Mouse (Mus musculus) stomach, postnatal 0 days (tissue): Measurements from ENCODE around the gene Plb1. TPM values are rescaled to one million over a fixed set of nuclear protein-coding genes. Genes with fewer than 3 reads are reported as not detected.

Experiments
- ATAC-seq: fragments of 200-750 bp; cut with Nextera tagmentation; 2 replicates; pipeline ENCODE4 v1.8.0; 2017; ENCODE audit not compliant: low FRiP score, low TSS enrichment
- DNase-seq: peaks from one replicate; pipeline ENCODE4 v3.0.0-alpha.2; 2016; ENCODE audit warnings: low spot score
- H3K27ac ChIP-seq: fragments of 300-500 bp; sonication (generic); replicated peaks from 2 replicates; pipeline ENCODE4 v1.5.1; 2014; ENCODE audit warnings: mild to moderate bottlenecking, control low read depth
- H3K27me3 ChIP-seq: fragments of 300-500 bp; sonication (generic); 2 replicates; pipeline ENCODE4 v1.6.1; 2014; ENCODE audit warnings: low read length; ENCODE audit not compliant: control insufficient read depth, insufficient read depth
- H3K36me3 ChIP-seq: fragments of 300-500 bp; sonication (generic); 2 replicates; pipeline ENCODE4 v1.6.1; 2014; ENCODE audit warnings: low read length, mixed read lengths; ENCODE audit not compliant: control insufficient read depth, insufficient read depth
- H3K4me1 ChIP-seq: fragments of 300-500 bp; sonication (generic); replicated peaks from 2 replicates; pipeline ENCODE4 v1.6.1; 2014; ENCODE audit warnings: antibody characterized with exemption; ENCODE audit not compliant: control insufficient read depth, insufficient read depth
- H3K4me2 ChIP-seq: fragments of 300-500 bp; sonication (generic); replicated peaks from 2 replicates; pipeline ENCODE4 v1.6.1; 2014; ENCODE audit warnings: low read depth, mild to moderate bottlenecking, control low read depth, moderate library complexity
- H3K4me3 ChIP-seq: fragments of 300-500 bp; sonication (generic); 2 replicates; pipeline ENCODE4 v1.5.1; 2014; ENCODE audit warnings: low read depth, low read length, control low read depth
- H3K9ac ChIP-seq: fragments of 300-500 bp; sonication (generic); 2 replicates; pipeline ENCODE4 v1.6.1; 2014; ENCODE audit warnings: mild to moderate bottlenecking, low read length, control low read depth, mixed read lengths
- H3K9me3 ChIP-seq: fragments of 300-500 bp; sonication (generic); 2 replicates; pipeline ENCODE4 v1.6.1; 2016; ENCODE audit warnings: low read length; ENCODE audit not compliant: control insufficient read depth
- CTCF ChIP-seq: IDR thresholded peaks from 2 replicates; pipeline ENCODE4 v1.5.1; 2016; ENCODE audit warnings: antibody characterized with exemption, low read depth, mild to moderate bottlenecking, moderate library complexity
- EP300 ChIP-seq: optimal IDR thresholded peaks from 2 replicates; pipeline ENCODE3; 2016; ENCODE audit warnings: antibody characterized with exemption
- WGBS: fragments of 180-500 bp; shearing (Covaris S2); extraction: QIAGEN DNeasy Blood & Tissue Kit; methylation state at CpG from one replicate; pipeline ENCODE4 v1.1.7; 2014; 5-methylcytosine and 5-hydroxymethylcytosine counted together
- polyA plus RNA-seq: library from polyadenylated mRNA; unstranded; fragments of >200 nt; fragmentation: Nextera tagmentation; extraction: Ambion mirVana; gene quantifications from 2 replicates; pipeline ENCODE4 v1.2.1, GENCODE M21; 2015

The Plb1 gene
- 14.1 and 14.6 TPM in 2 replicates for polyA plus RNA-seq

GRCm38 (mm10) chr5:32232474-32232873 is at the start of gene Plb1:
Gene Plb1 (plus strand): TSS chr5:32232708.
- H3K27ac ChIP-seq = no peak within 1 kb of the TSS
- no peaks in the 10 kb centered on the region for H3K4me1 ChIP-seq
- no peak for ATAC-seq
- no peak within 1 kb of the TSS for H3K4me2 ChIP-seq
- no peaks in the 10 kb centered on the region for H3K36me3 ChIP-seq
- no peak within 1 kb of the TSS for H3K4me3 ChIP-seq
- 74% methylated on average over 9 of the region's 9 CpGs for WGBS
- no peak within 1 kb of the TSS for H3K9ac ChIP-seq
- DNase-seq = no peak
- no peaks in the 10 kb centered on the region for H3K27me3 ChIP-seq
- H3K9me3 ChIP-seq = no peaks in the 10 kb centered on the region
- TF ChIP-seq CTCF = no peak
- no peak for TF ChIP-seq EP300

- no peaks in the 10 kb centered on the region for H3K27me3 ChIP-seq
- TF ChIP-seq CTCF = no peak
- peak; percentile 93 for TF ChIP-seq EP300
- DNase-seq (peak; percentile 90), ATAC-seq (peak; percentile 95)
- H3K4me2 ChIP-seq = no peak overlapping the region
- H3K9me3 ChIP-seq = no peaks in the 10 kb centered on the region
- H3K27ac ChIP-seq = peak overlapping the region; percentile 85
- no peak overlapping the region for H3K9ac ChIP-seq
- H3K4me3 ChIP-seq = no peak overlapping the region
- H3K36me3 ChIP-seq = no peaks in the 10 kb centered on the region
- peaks cover 3% of the 10 kb centered on the region for H3K4me1 ChIP-seq
- WGBS = 54% methylated on average over 4 of the region's 4 CpGs
These were observed 49.5 kb upstream of the Plb1 start for GRCm38 (mm10) chr5:32182885-32183629.

GRCm38 (mm10) chr5:32187717-32188116 is 44.8 kb upstream of the Plb1 start:
- no peak for ATAC-seq
- WGBS = 40% methylated on average over 11 of the region's 11 CpGs
- H3K36me3 ChIP-seq = no peaks in the 10 kb centered on the region
- no peak overlapping the region for H3K4me3 ChIP-seq
- no peaks in the 10 kb centered on the region for H3K9me3 ChIP-seq
- H3K4me1 ChIP-seq = peaks cover 6% of the 10 kb centered on the region
- no peaks in the 10 kb centered on the region for H3K27me3 ChIP-seq
- TF ChIP-seq CTCF = no peak
- TF ChIP-seq EP300 = no peak
- no peak for DNase-seq
- H3K4me2 ChIP-seq = no peak overlapping the region
- no peak overlapping the region for H3K27ac ChIP-seq
- H3K9ac ChIP-seq = no peak overlapping the region

GRCm38 (mm10) chr5:32191259-32191658 is 41.2 kb upstream of the Plb1 start:
- DNase-seq (no peak), ATAC-seq (peak; percentile 37; the same call in 1 of the 2 replicates)
- Histone ChIP-seq H3K9ac (no peak overlapping the region), H3K4me1 (peaks cover 3% of the 10 kb centered on the region; the same call in 1 of the 2 replicates), H3K4me2 (no peak overlapping the region), H3K9me3 (no peaks in the 10 kb centered on the region), H3K27me3 (no peaks in the 10 kb centered on the region), H3K4me3 (no peak overlapping the region), H3K36me3 (no peaks in the 10 kb centered on the region), H3K27ac (peak overlapping the region; percentile 69)
- 48% methylated on average over 5 of the region's 5 CpGs for WGBS
- TF ChIP-seq EP300 = no peak
- TF ChIP-seq CTCF = no peak

- ATAC-seq (peak; percentile 89), DNase-seq (peak; percentile 78)
- TF ChIP-seq CTCF = peak; percentile 25
- TF ChIP-seq EP300 = no peak
- H3K4me1 ChIP-seq = peaks cover 3% of the 10 kb centered on the region; the same call in 1 of the 2 replicates
- WGBS = 62% methylated on average over 16 of the region's 16 CpGs
- H3K9me3 ChIP-seq = no peaks in the 10 kb centered on the region
- no peak overlapping the region for H3K9ac ChIP-seq
- no peak overlapping the region for H3K4me3 ChIP-seq
- peak overlapping the region; percentile 69 for H3K27ac ChIP-seq
- H3K4me2 ChIP-seq = no peak overlapping the region
- H3K36me3 ChIP-seq = no peaks in the 10 kb centered on the region
- H3K27me3 ChIP-seq = no peaks in the 10 kb centered on the region
These were observed 40.3 kb upstream of the Plb1 start for GRCm38 (mm10) chr5:32192016-32192845.
